Mouse (Mus musculus): Measurements from ENCODE around the gene Stard13.

DNA sequence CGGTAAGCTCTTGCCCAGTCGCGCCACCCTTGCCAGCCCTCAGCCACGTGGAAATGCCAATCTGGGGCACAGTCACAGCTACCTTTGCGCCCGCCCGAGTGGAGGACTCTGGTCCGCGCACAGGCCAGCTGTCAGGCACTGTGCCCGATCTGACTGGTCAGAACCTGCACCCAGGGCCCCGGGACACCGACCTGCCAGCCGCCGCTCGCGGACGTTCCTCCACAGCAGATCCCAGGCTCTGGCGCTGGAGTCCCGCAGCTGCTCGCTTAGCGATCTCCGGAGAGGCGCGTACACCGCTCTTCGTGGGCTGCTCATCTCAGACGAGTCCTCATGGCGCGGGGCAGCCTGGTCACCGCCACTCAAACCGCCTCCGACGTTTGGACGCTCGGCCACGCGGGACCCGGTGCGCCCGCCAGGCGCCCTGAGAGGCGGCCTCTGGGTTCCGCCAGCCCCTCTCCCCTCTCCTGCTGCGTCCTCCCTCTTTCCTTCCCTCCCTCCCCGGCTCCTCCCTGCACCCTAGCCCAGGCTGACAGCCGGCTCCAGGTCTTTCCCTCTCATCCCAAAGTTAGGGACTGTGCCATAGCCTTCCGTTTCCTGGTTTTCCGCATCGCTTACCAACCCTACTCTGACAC is at the start of gene Stard13:
- TF ChIP-seq CTCF (IDR thresholded peaks at IDR 0.05; ENCODE audit: insufficient read depth, low read length) (no peak), POLR2A (IDR thresholded peaks at IDR 0.05; ENCODE audit: borderline replicate concordance, extremely low read depth, low read depth, low read length) (no peak)
